Mouse (Mus musculus) CH12.LX (cell line): ENCODE results near the gene Gpatch1. TPM values are rescaled to one million over a fixed set of nuclear protein-coding genes. Genes with fewer than 3 reads are reported as not detected.

Experiments used
- DNase-seq: peaks from one replicate; pipeline ENCODE4 v3.0.0-alpha.2; 2013; ENCODE audit errors: extremely low read depth
- H3K27ac ChIP-seq: 2 replicates; pipeline ENCODE4 v1.5.1; 2012; ENCODE audit warnings: low read depth, mild to moderate bottlenecking, control low read depth, moderate library complexity; ENCODE audit not compliant: insufficient read depth
- H3K27me3 ChIP-seq: replicated peaks from 2 replicates; pipeline ENCODE3; 2012; ENCODE audit warnings: inconsistent platforms
- H3K36me3 ChIP-seq, 2 experiments: replicated peaks in 1 of 2; 2 replicates each; pipeline versions ENCODE3 to v1.6.1; 2012; ENCODE audit warnings: inconsistent platforms in 1 of 2, low read length in 1 of 2, mild to moderate bottlenecking in 1 of 2, mixed read lengths in 1 of 2, moderate library complexity in 1 of 2; ENCODE audit not compliant: control insufficient read depth in 1 of 2, insufficient read depth in 1 of 2
- H3K4me1 ChIP-seq, 2 experiments: 2 replicates each; pipeline ENCODE4 v1.6.1; 2012; ENCODE audit warnings: inconsistent platforms in 1 of 2, moderate library complexity in 1 of 2; ENCODE audit not compliant: insufficient read depth in 2 of 2, control insufficient read depth in 1 of 2
- H3K4me2 ChIP-seq: 2 replicates; pipeline ENCODE4 v1.6.1; 2012; ENCODE audit warnings: low read depth, mild to moderate bottlenecking, control low read depth; ENCODE audit not compliant: poor library complexity, insufficient read depth, severe bottlenecking
- H3K4me3 ChIP-seq, 3 experiments: fragments of 150-350 bp in 1 of 3; sonication (generic) in 1 of 3; replicated peaks in 1 of 3; 2 replicates each; pipeline versions ENCODE3 to v1.5.1; 2011 to 2012; ENCODE audit warnings: low read depth in 2 of 3, low read length in 2 of 3, mild to moderate bottlenecking in 2 of 3, moderate library complexity in 2 of 3, control low read depth in 1 of 3, improper control_type of control experiment in 1 of 3, inconsistent platforms in 1 of 3, mixed read lengths in 1 of 3; ENCODE audit not compliant: poor library complexity in 1 of 3
- H3K79me2 ChIP-seq: replicated peaks from 2 replicates; pipeline ENCODE4 v1.6.1; 2012; ENCODE audit warnings: mild to moderate bottlenecking, moderate library complexity; ENCODE audit not compliant: control insufficient read depth, poor library complexity, insufficient read depth, severe bottlenecking; ENCODE audit errors: extremely low read depth
- H3K9ac ChIP-seq: 2 replicates; pipeline ENCODE4 v1.6.1; 2012; ENCODE audit warnings: low read depth, mild to moderate bottlenecking, control low read depth, moderate library complexity; ENCODE audit not compliant: insufficient read depth
- H3K9me3 ChIP-seq: replicated peaks from 2 replicates; pipeline ENCODE3; 2012; ENCODE audit warnings: low read length, inconsistent platforms, mixed read lengths
- CHD1 ChIP-seq: IDR thresholded peaks from 2 replicates; pipeline ENCODE4 v1.6.1; 2012; ENCODE audit warnings: low read depth, low read length, improper control_type of control experiment, inconsistent platforms
- CTCF ChIP-seq, 2 experiments: IDR thresholded peaks in 1 of 2; conservative IDR thresholded peaks in 1 of 2; 2 replicates each; pipeline ENCODE4 v1.5.1; 2011 to 2012; ENCODE audit warnings: low read depth in 2 of 2, low read length in 2 of 2, improper control_type of control experiment in 1 of 2, inconsistent platforms in 1 of 2, mild to moderate bottlenecking in 1 of 2, moderate library complexity in 1 of 2
- GABPA ChIP-seq: IDR thresholded peaks from 2 replicates; pipeline ENCODE4 v1.6.1; 2012; ENCODE audit warnings: low read depth, low read length, improper control_type of control experiment, inconsistent platforms; ENCODE audit not compliant: insufficient replicate concordance
- JUN ChIP-seq: IDR thresholded peaks from 2 replicates; pipeline ENCODE4 v1.6.1; 2011; ENCODE audit warnings: low read depth, mild to moderate bottlenecking, low read length, improper control_type of control experiment, moderate library complexity; ENCODE audit not compliant: insufficient read depth
- JUND ChIP-seq: conservative IDR thresholded peaks from 2 replicates; pipeline ENCODE4 v1.6.1; 2011; ENCODE audit warnings: low read depth, low read length, improper control_type of control experiment
- MAFK ChIP-seq: IDR thresholded peaks from 2 replicates; pipeline ENCODE4 v1.6.1; 2011; ENCODE audit warnings: low read length, improper control_type of control experiment; ENCODE audit not compliant: insufficient replicate concordance
- MAX ChIP-seq: IDR thresholded peaks from 2 replicates; pipeline ENCODE4 v1.6.1; 2011; ENCODE audit warnings: low read length, improper control_type of control experiment
- NRF1 ChIP-seq: IDR thresholded peaks from 2 replicates; pipeline ENCODE4 v1.6.1; 2014; ENCODE audit warnings: low read depth, mild to moderate bottlenecking, inconsistent platforms, low read length, improper control_type of control experiment, moderate library complexity
- PAX5 ChIP-seq: IDR thresholded peaks from 2 replicates; pipeline ENCODE4 v1.6.1; 2012; ENCODE audit warnings: low read length, inconsistent platforms, mixed read lengths
- POLR2A ChIP-seq: IDR thresholded peaks from 2 replicates; pipeline ENCODE4 v1.6.1; 2011; ENCODE audit warnings: low read depth, mild to moderate bottlenecking, improper control_type of control experiment, low read length
- POLR2AphosphoS2 ChIP-seq: IDR thresholded peaks from 2 replicates; pipeline ENCODE4 v1.6.1; 2011; ENCODE audit warnings: low read depth, low read length, improper control_type of control experiment
- RAD21 ChIP-seq: IDR thresholded peaks from 2 replicates; pipeline ENCODE4 v1.6.1; 2011; ENCODE audit warnings: low read depth, mild to moderate bottlenecking, low read length, improper control_type of control experiment, moderate library complexity
- RCOR1 ChIP-seq: conservative IDR thresholded peaks from 2 replicates; pipeline ENCODE4 v1.6.1; 2012; ENCODE audit warnings: low read depth, mild to moderate bottlenecking, inconsistent platforms, low read length, improper control_type of control experiment
- SIN3A ChIP-seq: IDR thresholded peaks from 2 replicates; pipeline ENCODE4 v1.6.1; 2012; ENCODE audit warnings: low read length, improper control_type of control experiment, inconsistent platforms
- UBTF ChIP-seq: IDR thresholded peaks from 2 replicates; pipeline ENCODE4 v1.6.1; 2012; ENCODE audit warnings: low read depth, mild to moderate bottlenecking, inconsistent platforms, low read length, improper control_type of control experiment, moderate library complexity
- USF2 ChIP-seq: conservative IDR thresholded peaks from 2 replicates; pipeline ENCODE4 v1.6.1; 2011; ENCODE audit warnings: low read depth, low read length, improper control_type of control experiment
- ZKSCAN1 ChIP-seq: IDR thresholded peaks from 2 replicates; pipeline ENCODE4 v1.6.1; 2012; ENCODE audit warnings: low read depth, inconsistent platforms, low read length, improper control_type of control experiment, borderline replicate concordance
- ZNF384 ChIP-seq: IDR thresholded peaks from 2 replicates; pipeline ENCODE4 v1.6.1; 2012; ENCODE audit warnings: low read depth, low read length, improper control_type of control experiment, inconsistent platforms
- dilution Hi-C: fragments of 300-500 bp; cut with MboI; formaldehyde crosslinking; loops from 2 replicates; pipeline ENCODE4 v1.14.3; 2020; ENCODE audit warnings: low sequenced_read_pairs; ENCODE audit not compliant: extremely low pct_unique_long_range_greater_than_20kb, extremely low pct_ligation_motif_present
- in situ Hi-C: fragments of 300-500 bp; cut with MboI; formaldehyde crosslinking; loops from 3 replicates; pipeline ENCODE4 v1.14.3; 2019; ENCODE audit warnings: low sequenced_read_pairs, low pct_ligation_motif_present, low pct_unique_long_range_greater_than_20kb, mixed read lengths
- polyA plus RNA-seq: library from polyadenylated mRNA; unstranded; fragments of >175 nt; gene quantifications from 2 replicates; pipeline ENCODE4 v1.2.1, GENCODE M21; 2012; ENCODE audit warnings: low read depth; ENCODE audit not compliant: insufficient read length
- total RNA-seq, 2 experiments: library from RNA; depleted of rRNA; stranded (reverse); fragments of 300-350 nt in 1 of 2; fragments of >200 nt in 1 of 2; gene quantifications; 2 replicates each; pipeline ENCODE4 v1.2.3; 2012 to 2014

Gene Gpatch1
- total and polyA plus RNA-seq, 3 experiments = 4.3 to 14.2 (median 6.9) TPM

DNA sequence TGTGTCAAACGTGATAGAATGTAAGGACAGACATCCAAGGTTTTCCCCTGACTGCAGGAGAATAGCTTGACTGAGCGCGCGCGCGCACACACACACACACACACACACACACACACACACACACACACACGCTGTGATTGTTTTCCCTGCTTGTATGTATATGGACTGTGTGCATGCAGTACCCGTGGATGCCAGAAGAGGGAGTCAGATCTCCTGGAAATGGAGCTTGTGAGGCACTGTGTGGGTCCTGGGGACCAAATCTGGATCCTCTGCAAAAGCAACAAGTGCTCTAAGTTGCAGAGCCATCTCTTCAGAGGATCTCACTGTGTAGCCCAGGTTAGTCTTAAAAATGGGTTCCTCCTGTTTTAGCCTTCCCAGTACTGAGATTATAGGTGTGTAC is 58.9 kb downstream of the Gpatch1 start:
- TF ChIP-seq CTCF (conservative IDR thresholded peaks at IDR 0.05 in 1 of 2, IDR thresholded peaks at IDR 0.05 in 1 of 2; ENCODE audit: low read depth in 2 of 2, low read length in 2 of 2) = peak; percentile 19 to 29; a peak in 1 of 4 replicates
- no peak for TF ChIP-seq ZKSCAN1
- TF ChIP-seq SIN3A = no peak
- TF ChIP-seq JUN = no peak
- no peak for TF ChIP-seq UBTF
- dilution Hi-C loops (no loop called here), in situ Hi-C loops (loop anchor here (5.0 kb wide), 1 partner anchor 82 kb away; no protein-coding TSS in a partner anchor)
- Histone ChIP-seq H3K9ac (no peak overlapping the region), H3K4me3 (no peak overlapping the region), H3K27ac (no peak overlapping the region), H3K9me3 (peaks cover 3% of the 10 kb centered on the region), H3K4me1 (peaks cover 11 to 21% of the 10 kb centered on the region in 2 experiments), H3K36me3 (no peaks in the 10 kb centered on the region), H3K79me2 (no peaks in the 10 kb centered on the region), H3K4me2 (no peak overlapping the region), H3K27me3 (peaks cover 31% of the 10 kb centered on the region)
- DNase-seq = no peak

DNA sequence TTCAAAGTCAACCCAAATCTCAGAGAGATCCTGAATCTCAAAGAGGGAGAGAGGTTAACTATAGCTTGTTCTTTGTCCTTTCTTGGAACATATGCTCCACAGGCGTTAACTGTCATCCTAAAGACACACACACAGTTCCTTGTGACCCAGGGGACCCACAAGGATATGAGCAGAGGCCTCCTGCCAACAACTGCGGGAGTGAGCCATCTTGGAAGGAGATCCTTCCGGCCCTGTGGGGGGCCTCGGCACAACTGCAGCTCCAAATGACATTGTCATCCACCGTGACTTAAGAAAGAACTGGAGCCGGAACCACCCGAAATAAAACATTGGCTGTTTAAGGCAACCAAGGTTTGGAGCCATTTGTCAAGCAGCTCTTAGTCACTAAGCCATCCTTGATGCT is 59.9 kb downstream of the Gpatch1 start:
- Histone ChIP-seq H3K4me3 (no peak overlapping the region), H3K4me1 (peaks cover 11 to 21% of the 10 kb centered on the region in 2 experiments), H3K27me3 (peaks cover 23% of the 10 kb centered on the region), H3K27ac (no peak overlapping the region), H3K9ac (no peak overlapping the region), H3K4me2 (no peak overlapping the region), H3K36me3 (no peaks in the 10 kb centered on the region), H3K79me2 (no peaks in the 10 kb centered on the region), H3K9me3 (peaks cover 3% of the 10 kb centered on the region)
- no peak for TF ChIP-seq CTCF (conservative IDR thresholded peaks at IDR 0.05 in 1 of 2, IDR thresholded peaks at IDR 0.05 in 1 of 2; ENCODE audit: low read depth in 2 of 2, low read length in 2 of 2)
- TF ChIP-seq RAD21 = no peak
- no peak for TF ChIP-seq RCOR1
- TF ChIP-seq JUND = no peak
- no peak for TF ChIP-seq PAX5
- no peak for TF ChIP-seq UBTF
- TF ChIP-seq CHD1 = no peak
- no peak for TF ChIP-seq MAFK
- TF ChIP-seq NRF1 = no peak
- TF ChIP-seq USF2 = no peak
- no peak for TF ChIP-seq POLR2AphosphoS2
- TF ChIP-seq POLR2A = no peak
- no peak for TF ChIP-seq ZNF384
- no peak for TF ChIP-seq MAX
- no peak for TF ChIP-seq GABPA
- DNase-seq = no peak
- in situ Hi-C loops = loop anchor here (5.0 kb wide), 1 partner anchor 81 kb away; no protein-coding TSS in a partner anchor
- dilution Hi-C loops = no loop called here
